Mouse (Mus musculus) heart, adult 11 months (tissue): ENCODE measurements at regions not wholly inside any gene's neighbourhood (a gene's known extent, or its start where the extent isn't known, plus 50 kb on each side); places are given as distances from the start of the nearest gene placed in this dataset.

ENCODE experiments used
- DNase-seq: peaks from one replicate; pipeline ENCODE4 v3.0.0; 2022

DNA sequence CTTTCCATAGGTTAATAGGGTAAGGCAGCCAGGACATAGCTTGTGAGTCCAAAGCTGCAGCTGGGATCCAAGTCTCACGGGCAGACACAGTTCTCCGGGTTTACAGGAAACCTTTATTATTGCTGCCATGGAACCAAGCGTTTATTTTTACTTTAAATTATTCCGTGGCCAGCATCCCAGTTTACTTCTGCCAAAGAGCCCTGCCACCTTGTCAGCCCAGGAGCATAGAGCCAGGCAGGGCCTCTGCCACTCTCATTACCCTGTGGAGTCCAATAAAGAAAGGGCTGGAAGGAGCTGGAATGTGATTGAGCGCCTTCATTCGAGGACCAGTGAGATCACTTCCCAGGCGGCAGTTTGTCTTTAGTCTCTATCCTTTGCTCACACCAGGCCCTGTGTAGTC is 96.6 kb upstream of the Atp6ap2 start:
- DNase-seq: no peak

DNA sequence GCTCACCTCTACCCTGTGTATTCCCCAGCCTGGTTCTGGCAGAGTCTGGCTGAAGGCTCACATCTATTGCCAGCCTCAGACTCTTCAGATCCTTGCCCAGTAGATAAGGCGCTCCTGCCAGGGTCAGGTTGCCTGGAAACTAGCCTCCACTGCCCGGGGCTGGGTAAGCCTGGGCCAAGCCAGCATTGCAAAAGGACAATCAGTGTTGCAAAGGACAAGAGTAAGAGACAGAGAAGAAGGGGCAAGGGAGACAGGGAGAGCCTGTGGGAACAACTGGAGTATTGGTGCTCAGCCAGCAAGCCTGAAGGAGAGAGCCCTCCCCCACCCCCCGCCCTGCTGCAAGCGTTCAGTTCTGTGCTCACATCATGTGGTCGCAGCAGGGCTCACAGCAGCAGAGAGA is 94.4 kb upstream of the Atp6ap2 start:
- DNase-seq: peak; percentile 89

GRCm38 (mm10) chrX:12493916-12494315 is 93.7 kb upstream of the Atp6ap2 start:
- peak; percentile 49 for DNase-seq

- peak; percentile 61 for DNase-seq
These were observed 93.1 kb upstream of the Atp6ap2 start for GRCm38 (mm10) chrX:12494535-12494934.

- DNase-seq: peak; percentile 87
These were observed 87.0 kb upstream of the Atp6ap2 start for GRCm38 (mm10) chrX:12500601-12501000.

- peak; percentile 24 for DNase-seq
These were observed 85.2 kb upstream of the Atp6ap2 start for GRCm38 (mm10) chrX:12502364-12502763.

- no peak for DNase-seq
These were observed 84.0 kb upstream of the Atp6ap2 start for GRCm38 (mm10) chrX:12503581-12503980.

- no peak for DNase-seq
These were observed 76.5 kb upstream of the Atp6ap2 start for GRCm38 (mm10) chrX:12511119-12511518.

DNA sequence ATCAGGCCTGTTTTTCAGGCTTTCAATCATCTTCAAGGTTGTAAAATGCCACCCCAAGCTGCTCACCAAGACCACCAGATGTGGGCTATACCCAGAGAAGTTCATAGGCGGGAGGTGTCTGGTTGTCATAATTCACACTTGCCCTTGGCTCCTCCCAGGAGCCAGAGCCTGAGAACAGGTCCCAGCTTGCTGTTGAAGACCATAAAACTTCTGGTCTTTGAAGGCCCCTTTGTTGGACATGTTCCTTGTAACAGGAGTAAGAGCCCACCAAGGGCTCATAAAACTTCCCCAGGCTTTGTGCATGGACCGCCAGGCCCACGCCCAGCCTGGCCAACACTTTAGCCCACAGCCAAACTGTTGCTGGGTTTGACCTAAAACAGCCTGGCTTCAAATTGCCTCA is 62.6 kb upstream of the Atp6ap2 start:
- no peak for DNase-seq

- no peak for DNase-seq
These were observed 56.9 kb upstream of the Atp6ap2 start for GRCm38 (mm10) chrX:12530406-12531311.
